Mouse (Mus musculus): ENCODE measurements around the gene Rbbp5. TPM values are rescaled to one million over a fixed set of nuclear protein-coding genes. Genes with fewer than 3 reads are reported as not detected.

The Rbbp5 gene
- polyA plus RNA-seq, 1 experiment from 2014 or later: 46.5 TPM

DNA sequence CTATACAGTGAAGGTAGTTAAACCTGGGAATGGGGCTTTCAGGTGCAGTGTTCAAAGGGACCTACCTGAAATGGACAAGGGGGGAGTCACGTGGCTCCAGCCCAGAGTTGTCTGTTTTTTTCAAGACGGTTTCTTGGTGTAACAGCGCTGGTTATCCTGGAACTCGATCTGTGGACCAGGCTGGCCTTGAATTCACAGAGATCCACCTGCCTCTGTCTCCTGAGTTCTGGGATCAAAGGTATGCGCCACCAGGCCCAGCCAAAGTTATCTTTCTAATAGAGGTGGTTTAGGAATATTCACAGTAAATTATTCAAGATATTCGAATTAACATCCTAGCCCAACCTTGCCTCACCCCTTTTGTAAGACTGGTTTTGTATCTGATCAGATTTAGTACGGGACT is 29.5 kb downstream of the Rbbp5 start:
- WGBS: 94% methylated on average over 7 of the region's 7 CpGs
- no peak overlapping the region for H3K9ac ChIP-seq (ENCODE audit: low read length)
- H3K4me1 ChIP-seq (ENCODE audit: control insufficient read depth, insufficient read depth, low read length): no peaks in the 10 kb centered on the region
- ATAC-seq (no peak), DNase-seq (ENCODE audit: low spot score) (no peak)
- peaks cover 54% of the 10 kb centered on the region for H3K36me3 ChIP-seq (ENCODE audit: control insufficient read depth, insufficient read depth, low read length)
- H3K27me3 ChIP-seq (replicated peaks; ENCODE audit: control insufficient read depth, insufficient read depth, low read length): no peaks in the 10 kb centered on the region
- H3K27ac ChIP-seq (ENCODE audit: low read depth, low read length): no peak overlapping the region
- no peak overlapping the region for H3K4me3 ChIP-seq (ENCODE audit: low read depth, low read length)
- H3K9me3 ChIP-seq (replicated peaks; ENCODE audit: control insufficient read depth, low read length): no peaks in the 10 kb centered on the region
- no peak overlapping the region for H3K4me2 ChIP-seq (ENCODE audit: low read length)

DNA sequence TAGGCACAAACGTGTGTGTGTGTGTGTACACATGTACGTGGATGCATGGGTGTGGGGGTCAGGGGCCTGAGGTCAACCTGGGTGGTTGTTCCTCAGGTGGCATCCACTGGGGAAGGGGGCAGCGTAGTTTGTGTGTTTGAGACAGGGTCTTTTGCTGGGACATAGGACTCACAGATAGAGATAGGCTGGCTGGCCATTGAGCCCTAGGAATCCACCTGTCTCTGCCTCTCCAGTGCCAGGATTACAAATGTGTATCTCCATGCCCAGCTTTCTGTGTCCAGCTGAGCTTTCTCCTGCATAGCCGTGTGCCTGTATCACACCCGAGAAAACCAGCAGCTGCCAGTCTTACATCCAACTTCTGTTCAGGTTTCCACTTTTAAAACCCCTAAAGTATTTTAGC is 32.6 kb downstream of the Rbbp5 start:
- H3K27ac ChIP-seq (ENCODE audit: low read depth, low read length): peak overlapping the region; percentile 2; the same call in 1 of the 2 replicates

DNA sequence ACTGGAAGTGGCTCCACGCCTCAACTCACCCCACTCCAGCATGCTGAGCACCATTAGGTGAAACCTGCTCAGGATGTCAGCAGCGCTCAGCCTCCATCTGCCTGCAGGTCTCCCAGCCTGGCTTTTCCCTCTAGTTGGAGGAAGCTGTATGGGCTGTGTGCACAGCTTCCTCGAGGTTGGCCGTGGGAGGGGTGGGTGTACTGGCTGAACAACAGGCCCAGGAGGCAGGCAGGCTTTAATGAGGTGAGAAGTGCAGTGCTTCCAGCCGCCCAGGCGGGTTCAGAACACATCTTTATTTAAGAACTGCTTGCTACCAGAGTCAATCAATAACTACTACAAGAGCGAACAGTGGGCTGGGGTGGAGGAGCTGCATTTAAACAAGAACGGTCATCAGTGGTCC is 34.4 kb downstream of the Rbbp5 start:
- 57% methylated on average over 8 of the region's 8 CpGs for whole genome bisulfite sequencing
- DNase-seq (ENCODE audit: low spot score) (no peak), ATAC-seq (0 out of 2 replicates have a peak, but pooled peaks have one; percentile 26)
- H3K36me3 ChIP-seq (ENCODE audit: control insufficient read depth, insufficient read depth, low read length): peaks cover 36% of the 10 kb centered on the region
- H3K27me3 ChIP-seq (replicated peaks; ENCODE audit: control insufficient read depth, insufficient read depth, low read length): no peaks in the 10 kb centered on the region
- no peaks in the 10 kb centered on the region for H3K9me3 ChIP-seq (replicated peaks; ENCODE audit: control insufficient read depth, low read length)
- H3K4me1 ChIP-seq (ENCODE audit: control insufficient read depth, insufficient read depth, low read length): no peaks in the 10 kb centered on the region
- H3K27ac ChIP-seq (ENCODE audit: low read depth, low read length): no peak overlapping the region
- no peak overlapping the region for H3K9ac ChIP-seq (ENCODE audit: low read length)
- H3K4me2 ChIP-seq (ENCODE audit: low read length): no peak overlapping the region
- H3K4me3 ChIP-seq (ENCODE audit: low read depth, low read length): no peak overlapping the region

More for the DNA sequence above, 32.6 kb downstream of the Rbbp5 start:
- Histone ChIP-seq H3K9ac (ENCODE audit: low read length) (no peak overlapping the region), H3K4me3 (ENCODE audit: low read depth, low read length) (no peak overlapping the region), H3K9me3 (replicated peaks; ENCODE audit: control insufficient read depth, low read length) (no peaks in the 10 kb centered on the region), H3K4me1 (ENCODE audit: control insufficient read depth, insufficient read depth, low read length) (no peaks in the 10 kb centered on the region), H3K27me3 (replicated peaks; ENCODE audit: control insufficient read depth, insufficient read depth, low read length) (no peaks in the 10 kb centered on the region), H3K36me3 (ENCODE audit: control insufficient read depth, insufficient read depth, low read length) (peaks cover 33% of the 10 kb centered on the region), H3K4me2 (ENCODE audit: low read length) (no peak overlapping the region)
- WGBS: 86% methylated on average over 5 of the region's 5 CpGs
- DNase-seq (ENCODE audit: low spot score): no peak
- no peak for ATAC-seq

DNA sequence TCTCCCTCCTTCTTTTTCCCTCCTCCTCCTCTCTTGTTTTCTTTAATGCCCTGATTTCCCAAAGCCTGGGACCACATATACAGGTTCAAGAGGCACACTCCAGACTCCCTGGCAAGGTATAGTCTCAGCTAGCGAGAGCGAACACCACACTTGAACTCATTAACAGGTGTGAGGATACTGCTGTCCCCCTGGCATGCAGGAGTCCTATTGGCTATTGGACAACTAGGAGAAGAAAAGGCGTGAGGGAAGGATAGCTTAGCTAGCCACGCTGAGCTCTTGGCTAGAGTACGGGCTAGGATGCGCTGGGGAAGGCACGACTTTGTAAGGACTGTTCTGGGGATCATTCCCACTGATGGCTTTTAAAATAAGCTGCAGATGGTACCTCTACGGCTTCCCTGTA is 34.9 kb downstream of the Rbbp5 start:
- no peak for ATAC-seq
- no peak overlapping the region for H3K4me3 ChIP-seq (ENCODE audit: low read depth, low read length)
- peaks cover 35% of the 10 kb centered on the region for H3K36me3 ChIP-seq (ENCODE audit: control insufficient read depth, insufficient read depth, low read length)
- no peak overlapping the region for H3K9ac ChIP-seq (ENCODE audit: low read length)
- 82% methylated on average over 8 of the region's 8 CpGs for WGBS
- no peak for DNase-seq (ENCODE audit: low spot score)
- no peak overlapping the region for H3K27ac ChIP-seq (ENCODE audit: low read depth, low read length)
- H3K4me2 ChIP-seq (ENCODE audit: low read length): no peak overlapping the region
- H3K27me3 ChIP-seq (replicated peaks; ENCODE audit: control insufficient read depth, insufficient read depth, low read length): no peaks in the 10 kb centered on the region
- no peaks in the 10 kb centered on the region for H3K4me1 ChIP-seq (ENCODE audit: control insufficient read depth, insufficient read depth, low read length)
- no peaks in the 10 kb centered on the region for H3K9me3 ChIP-seq (replicated peaks; ENCODE audit: control insufficient read depth, low read length)

DNA sequence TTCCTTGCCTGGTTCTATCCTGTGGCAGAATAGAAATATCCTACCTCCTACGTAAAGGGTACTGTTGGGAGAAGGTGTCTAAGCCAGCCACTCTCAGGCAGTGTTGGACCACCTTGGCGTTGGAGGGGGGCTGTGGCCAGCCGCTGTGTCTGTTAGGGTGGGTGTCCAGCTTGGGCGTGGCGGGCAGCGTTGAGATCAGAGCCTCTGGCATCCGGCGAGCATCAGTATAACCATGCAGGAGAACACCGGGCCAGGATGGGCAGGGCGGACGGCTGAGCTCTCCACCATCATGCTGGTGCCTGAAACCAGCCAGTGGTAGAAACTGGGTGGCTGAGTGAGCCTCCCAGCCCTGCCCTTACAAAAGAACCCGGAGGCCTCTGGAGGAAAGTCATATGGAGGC is 38.2 kb downstream of the Rbbp5 start:
- no peaks in the 10 kb centered on the region for H3K27me3 ChIP-seq (replicated peaks; ENCODE audit: control insufficient read depth, insufficient read depth, low read length)
- 93% methylated on average over 12 of the region's 12 CpGs for WGBS
- no peaks in the 10 kb centered on the region for H3K9me3 ChIP-seq (replicated peaks; ENCODE audit: control insufficient read depth, low read length)
- no peak overlapping the region for H3K27ac ChIP-seq (ENCODE audit: low read depth, low read length)
- DNase-seq (ENCODE audit: low spot score): no peak
- no peak for ATAC-seq
- H3K36me3 ChIP-seq (ENCODE audit: control insufficient read depth, insufficient read depth, low read length): peaks cover 44% of the 10 kb centered on the region
- H3K9ac ChIP-seq (ENCODE audit: low read length): no peak overlapping the region
- H3K4me1 ChIP-seq (ENCODE audit: control insufficient read depth, insufficient read depth, low read length): no peaks in the 10 kb centered on the region
- no peak overlapping the region for H3K4me2 ChIP-seq (ENCODE audit: low read length)
- H3K4me3 ChIP-seq (ENCODE audit: low read depth, low read length): no peak overlapping the region

DNA sequence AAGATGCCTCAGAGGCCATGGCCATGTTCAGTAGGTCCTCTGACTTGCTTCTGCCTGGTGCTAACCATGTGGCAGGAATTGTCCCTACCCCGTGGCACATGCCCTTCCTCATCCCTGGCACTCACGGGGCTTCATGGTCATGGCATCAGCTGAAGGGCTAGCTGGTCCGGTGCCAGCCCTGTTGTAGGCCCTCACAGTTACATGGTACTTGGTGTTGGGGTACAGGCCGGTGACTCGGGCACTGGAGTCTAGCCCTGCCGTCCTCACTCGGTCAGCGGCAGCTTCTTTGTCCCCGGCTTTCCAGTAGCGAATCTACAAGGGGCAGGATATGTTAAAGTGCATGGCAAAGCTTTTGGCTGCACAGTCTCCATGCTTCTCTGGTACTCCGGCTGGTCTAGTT is 39.6 kb downstream of the Rbbp5 start:
- H3K4me2 ChIP-seq (ENCODE audit: low read length): no peak overlapping the region
- peaks cover 44% of the 10 kb centered on the region for H3K36me3 ChIP-seq (ENCODE audit: control insufficient read depth, insufficient read depth, low read length)
- no peaks in the 10 kb centered on the region for H3K27me3 ChIP-seq (replicated peaks; ENCODE audit: control insufficient read depth, insufficient read depth, low read length)
- ATAC-seq (no peak), DNase-seq (ENCODE audit: low spot score) (no peak)
- H3K27ac ChIP-seq (ENCODE audit: low read depth, low read length): no peak overlapping the region
- no peak overlapping the region for H3K4me3 ChIP-seq (ENCODE audit: low read depth, low read length)
- no peak overlapping the region for H3K9ac ChIP-seq (ENCODE audit: low read length)
- no peaks in the 10 kb centered on the region for H3K4me1 ChIP-seq (ENCODE audit: control insufficient read depth, insufficient read depth, low read length)
- H3K9me3 ChIP-seq (replicated peaks; ENCODE audit: control insufficient read depth, low read length): no peaks in the 10 kb centered on the region
- 91% methylated on average over 11 of the region's 11 CpGs for WGBS

DNA sequence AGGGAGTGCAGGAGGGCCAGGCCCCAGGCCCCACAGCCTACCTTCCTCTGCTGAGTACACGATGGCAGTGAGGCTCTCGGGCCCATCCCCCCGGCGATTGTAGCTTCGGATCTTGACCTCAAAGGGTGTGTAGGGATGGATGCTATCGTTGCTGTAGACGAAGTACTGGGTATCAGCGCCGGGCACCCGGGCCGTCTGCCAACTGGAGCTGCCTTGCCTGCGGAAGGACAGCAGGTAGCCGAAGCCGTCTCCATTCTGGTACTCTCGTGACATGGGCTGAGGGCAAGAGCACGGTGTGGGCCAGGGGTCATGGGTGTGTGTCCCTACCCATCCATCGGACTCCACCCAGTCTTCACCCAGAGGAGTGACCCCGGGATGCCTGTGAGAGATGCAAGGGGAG is 41.5 kb downstream of the Rbbp5 start:
- no peak overlapping the region for H3K27ac ChIP-seq (ENCODE audit: low read depth, low read length)
- H3K4me2 ChIP-seq (ENCODE audit: low read length): no peak overlapping the region
- H3K4me3 ChIP-seq (ENCODE audit: low read depth, low read length): no peak overlapping the region
- DNase-seq (ENCODE audit: low spot score): no peak
- no peak for ATAC-seq
- H3K36me3 ChIP-seq (ENCODE audit: control insufficient read depth, insufficient read depth, low read length): peaks cover 56% of the 10 kb centered on the region
- no peaks in the 10 kb centered on the region for H3K27me3 ChIP-seq (replicated peaks; ENCODE audit: control insufficient read depth, insufficient read depth, low read length)
- WGBS: 87% methylated on average over 18 of the region's 18 CpGs
- H3K9ac ChIP-seq (ENCODE audit: low read length): no peak overlapping the region
- H3K4me1 ChIP-seq (ENCODE audit: control insufficient read depth, insufficient read depth, low read length): no peaks in the 10 kb centered on the region
- H3K9me3 ChIP-seq (replicated peaks; ENCODE audit: control insufficient read depth, low read length): no peaks in the 10 kb centered on the region

DNA sequence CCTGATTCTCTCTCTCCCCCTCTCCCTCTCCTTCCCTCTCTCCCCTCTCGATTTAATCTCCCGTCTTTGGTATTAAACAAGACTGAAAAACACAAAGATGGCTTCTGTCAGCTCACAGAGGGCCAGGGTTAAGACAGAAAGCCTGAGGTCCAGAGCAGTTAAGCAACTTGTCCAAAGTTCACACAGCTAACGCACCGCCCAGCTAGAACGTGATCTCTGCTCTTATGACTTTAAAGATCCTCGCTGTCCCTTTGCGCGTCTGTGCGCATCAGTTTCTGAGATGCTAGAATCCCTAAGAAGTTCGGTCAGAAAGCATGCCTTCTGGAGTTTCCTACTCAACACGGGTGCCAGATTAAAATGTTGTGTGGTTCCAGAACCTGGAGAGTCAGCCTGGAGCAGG is 42.6 kb downstream of the Rbbp5 start:
- no peak overlapping the region for H3K27ac ChIP-seq (ENCODE audit: low read depth, low read length)
- no peak overlapping the region for H3K4me2 ChIP-seq (ENCODE audit: low read length)
- H3K36me3 ChIP-seq (ENCODE audit: control insufficient read depth, insufficient read depth, low read length): peaks cover 54% of the 10 kb centered on the region
- no peak overlapping the region for H3K4me3 ChIP-seq (ENCODE audit: low read depth, low read length)
- 89% methylated on average over 11 of the region's 11 CpGs for WGBS
- DNase-seq (ENCODE audit: low spot score): no peak
- H3K9ac ChIP-seq (ENCODE audit: low read length): no peak overlapping the region
- H3K4me1 ChIP-seq (ENCODE audit: control insufficient read depth, insufficient read depth, low read length): no peaks in the 10 kb centered on the region
- H3K9me3 ChIP-seq (replicated peaks; ENCODE audit: control insufficient read depth, low read length): no peaks in the 10 kb centered on the region
- ATAC-seq: no peak
- H3K27me3 ChIP-seq (replicated peaks; ENCODE audit: control insufficient read depth, insufficient read depth, low read length): no peaks in the 10 kb centered on the region

- no peak overlapping the region for H3K4me2 ChIP-seq (ENCODE audit: low read length)
- H3K9ac ChIP-seq (ENCODE audit: low read length): no peak overlapping the region
- 29% methylated on average over 2 of the region's 6 CpGs for WGBS
- no peak overlapping the region for H3K27ac ChIP-seq (ENCODE audit: low read depth, low read length)
- no peak overlapping the region for H3K4me3 ChIP-seq (ENCODE audit: low read depth, low read length)
- H3K9me3 ChIP-seq (replicated peaks; ENCODE audit: control insufficient read depth, low read length): no peaks in the 10 kb centered on the region
- peaks cover 49% of the 10 kb centered on the region for H3K36me3 ChIP-seq (ENCODE audit: control insufficient read depth, insufficient read depth, low read length)
- no peaks in the 10 kb centered on the region for H3K27me3 ChIP-seq (replicated peaks; ENCODE audit: control insufficient read depth, insufficient read depth, low read length)
- DNase-seq (ENCODE audit: low spot score): peak; percentile 72
- H3K4me1 ChIP-seq (ENCODE audit: control insufficient read depth, insufficient read depth, low read length): no peaks in the 10 kb centered on the region
- peak; percentile 42; the same call in 1 of the 2 replicates for ATAC-seq
Observed at GRCm38 (mm10) chr1:132520764-132521163, 43.6 kb downstream of the Rbbp5 start.

All from forebrain, embryonic 14.5 days (tissue).